Mouse (Mus musculus) WW6 (cell line): Measurements from ENCODE around the gene Nr2f2.

Source experiments
- DNase-seq: peaks from one replicate; pipeline ENCODE4 v3.0.0-alpha.2; 2013; ENCODE audit warnings: low read depth, low spot score

The Nr2f2 gene

GRCm38 (mm10) chr7:70351981-70352560 lies 14.5 kb downstream of the Nr2f2 start:
- no peak for DNase-seq

- no peak for DNase-seq
Observed at GRCm38 (mm10) chr7:70350781-70351551, 15.6 kb downstream of the Nr2f2 start.

- DNase-seq = no peak
Observed at GRCm38 (mm10) chr7:70349981-70350670, 16.4 kb downstream of the Nr2f2 start.

- DNase-seq = no peak
Observed at GRCm38 (mm10) chr7:70348977-70349615, 17.4 kb downstream of the Nr2f2 start.

- DNase-seq = no peak
Observed at GRCm38 (mm10) chr7:70348064-70348976, 18.2 kb downstream of the Nr2f2 start.

GRCm38 (mm10) chr7:70347618-70347958 lies 18.9 kb downstream of the Nr2f2 start:
- DNase-seq = no peak

GRCm38 (mm10) chr7:70346951-70347617 lies 19.5 kb downstream of the Nr2f2 start:
- no peak for DNase-seq

GRCm38 (mm10) chr7:70346010-70346536 lies 20.5 kb downstream of the Nr2f2 start:
- no peak for DNase-seq

- DNase-seq = no peak
Observed at GRCm38 (mm10) chr7:70343426-70343825, 23.1 kb downstream of the Nr2f2 start.

- DNase-seq = no peak
Observed at GRCm38 (mm10) chr7:70342771-70343170, 23.8 kb downstream of the Nr2f2 start.

GRCm38 (mm10) chr7:70342076-70342475 lies 24.5 kb downstream of the Nr2f2 start:
- no peak for DNase-seq

- no peak for DNase-seq
Observed at GRCm38 (mm10) chr7:70339998-70340630, 26.4 kb downstream of the Nr2f2 start.

- DNase-seq = no peak
Observed at GRCm38 (mm10) chr7:70338265-70338640, 28.3 kb downstream of the Nr2f2 start.

- no peak for DNase-seq
Observed at GRCm38 (mm10) chr7:70337581-70338264, 28.8 kb downstream of the Nr2f2 start.

GRCm38 (mm10) chr7:70336571-70337240 lies 29.8 kb downstream of the Nr2f2 start:
- no peak for DNase-seq

- DNase-seq = no peak
Observed at GRCm38 (mm10) chr7:70336126-70336525, 30.4 kb downstream of the Nr2f2 start.

- no peak for DNase-seq
Observed at GRCm38 (mm10) chr7:70335411-70335810, 31.1 kb downstream of the Nr2f2 start.

- DNase-seq = no peak
Observed at GRCm38 (mm10) chr7:70334836-70335235, 31.7 kb downstream of the Nr2f2 start.

- no peak for DNase-seq
Observed at GRCm38 (mm10) chr7:70333851-70334250, 32.7 kb downstream of the Nr2f2 start.
